Mouse (Mus musculus) embryonic facial prominence, embryonic 15.5 days (tissue): ENCODE data around the gene Fbxo41. TPM values are rescaled to one million over a fixed set of nuclear protein-coding genes. Genes with fewer than 3 reads are reported as not detected.

Experiments used
- ATAC-seq: fragments of 200-750 bp; cut with Nextera tagmentation; 2 replicates; pipeline ENCODE4 v1.8.0; 2017; ENCODE audit warnings: low read depth, moderate TSS enrichment; ENCODE audit not compliant: insufficient number of reproducible peaks, low FRiP score, low TSS enrichment
- H3K27ac ChIP-seq: fragments of 300-500 bp; sonication (generic); replicated peaks from 2 replicates; pipeline ENCODE4 v1.5.1; 2015; ENCODE audit warnings: mild to moderate bottlenecking, inconsistent platforms
- H3K27me3 ChIP-seq: fragments of 300-500 bp; sonication (generic); 2 replicates; pipeline ENCODE4 v1.6.1; 2015; ENCODE audit warnings: inconsistent platforms
- H3K36me3 ChIP-seq: fragments of 300-500 bp; sonication (generic); 2 replicates; pipeline ENCODE4 v1.6.1; 2015; ENCODE audit warnings: mild to moderate bottlenecking, inconsistent platforms
- H3K4me1 ChIP-seq: fragments of 300-500 bp; sonication (generic); 2 replicates; pipeline ENCODE4 v1.6.1; 2015; ENCODE audit warnings: inconsistent platforms
- H3K4me2 ChIP-seq: fragments of 300-500 bp; sonication (generic); replicated peaks from 2 replicates; pipeline ENCODE4 v1.6.1; 2015; ENCODE audit warnings: mild to moderate bottlenecking, inconsistent platforms
- H3K4me3 ChIP-seq: fragments of 300-500 bp; sonication (generic); replicated peaks from 2 replicates; pipeline ENCODE4 v1.5.1; 2015; ENCODE audit warnings: mild to moderate bottlenecking, inconsistent platforms
- H3K9ac ChIP-seq: fragments of 300-500 bp; sonication (generic); 2 replicates; pipeline ENCODE4 v1.6.1; 2015; ENCODE audit warnings: inconsistent platforms
- H3K9me3 ChIP-seq: fragments of 300-500 bp; sonication (generic); replicated peaks from 2 replicates; pipeline ENCODE4 v1.6.1; 2016; ENCODE audit warnings: inconsistent platforms
- WGBS: fragments of 180-500 bp; shearing (Covaris S2); methylation state at CpG from one replicate; pipeline ENCODE4 v1.1.7; 2015; 5-methylcytosine and 5-hydroxymethylcytosine counted together
- polyA plus RNA-seq: library from polyadenylated mRNA; unstranded; fragments of >200 nt; fragmentation: Nextera tagmentation; extraction: Ambion mirVana; gene quantifications from 2 replicates; pipeline ENCODE4 v1.2.1, GENCODE M21; 2015

The Fbxo41 gene
- polyA plus RNA-seq, 1 experiment from 2014 or later, result 0.33 TPM

DNA sequence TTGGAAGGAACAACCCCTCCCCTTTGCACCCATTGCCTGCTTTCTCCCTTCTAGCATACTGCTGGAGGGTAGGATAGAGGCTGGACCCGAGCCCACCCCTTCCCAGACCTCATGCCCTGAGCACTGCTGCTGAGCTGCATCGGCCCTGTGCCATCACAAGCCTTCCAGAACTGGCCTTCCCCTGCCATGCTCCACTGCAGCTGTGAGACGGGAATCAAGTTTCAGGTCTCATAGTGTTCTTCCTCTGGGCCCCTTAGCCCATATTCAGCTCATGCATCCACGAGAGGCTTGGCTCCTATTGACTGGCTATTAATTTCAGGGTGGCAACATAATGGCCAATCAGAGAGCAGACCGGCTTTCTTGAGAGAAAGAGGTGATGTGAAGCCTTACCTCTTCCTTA, 57.5 kb downstream of the Fbxo41 start:
- 75% methylated on average over 5 of the region's 5 CpGs for whole genome bisulfite sequencing
- Histone ChIP-seq H3K9ac (no peak overlapping the region), H3K4me2 (no peak overlapping the region), H3K4me1 (0 out of 2 replicates have a peak, but pooled peaks cover 1% of the 10 kb centered on the region), H3K27me3 (no peaks in the 10 kb centered on the region), H3K9me3 (no peaks in the 10 kb centered on the region), H3K36me3 (peaks cover 56% of the 10 kb centered on the region), H3K27ac (no peak overlapping the region), H3K4me3 (no peak overlapping the region)
- peak; percentile 26; the same call in 1 of the 2 replicates for ATAC-seq

DNA sequence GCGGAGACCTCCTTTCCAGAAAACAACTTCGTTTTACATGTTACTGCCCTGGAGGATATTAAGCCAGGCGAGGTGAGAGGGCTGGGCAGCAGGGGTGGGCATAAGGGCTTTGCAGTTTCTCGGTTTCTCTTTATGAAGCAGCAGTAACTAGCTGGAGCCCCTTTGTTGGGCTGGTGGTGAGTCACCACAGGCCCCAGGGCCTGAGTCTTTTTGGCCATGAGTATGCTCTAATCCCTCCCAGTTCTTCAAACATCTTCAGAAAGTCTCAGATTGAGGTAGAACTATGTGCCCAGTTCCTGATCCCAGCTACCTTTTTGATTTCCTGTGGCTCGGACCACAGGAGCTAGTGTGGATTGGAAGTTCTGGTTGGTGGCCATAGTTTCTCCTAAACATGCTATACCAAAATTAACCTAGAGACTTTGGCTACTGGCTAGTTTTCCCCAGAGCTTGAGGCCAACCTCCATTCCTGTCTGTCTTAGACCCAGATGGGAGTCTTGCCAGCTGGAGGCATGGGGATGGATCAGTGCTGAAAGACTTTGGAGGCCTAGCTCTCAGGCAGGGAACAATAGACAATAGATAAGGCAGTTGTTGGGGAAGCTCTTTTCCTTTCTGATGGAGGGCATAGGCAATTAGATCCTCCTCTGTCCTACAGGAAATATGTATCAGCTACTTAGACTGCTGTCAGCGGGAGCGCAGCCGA, 58.4 kb downstream of the Fbxo41 start:
- H3K27ac ChIP-seq, result no peak overlapping the region
- H3K4me3 ChIP-seq, result no peak overlapping the region
- no peak overlapping the region for H3K4me2 ChIP-seq
- H3K27me3 ChIP-seq, result no peaks in the 10 kb centered on the region
- H3K4me1 ChIP-seq, result no peaks in the 10 kb centered on the region
- H3K36me3 ChIP-seq, result peaks cover 64% of the 10 kb centered on the region
- H3K9ac ChIP-seq, result no peak overlapping the region
- ATAC-seq, result no peak
- WGBS, result 90% methylated on average over 8 of the region's 8 CpGs
- no peaks in the 10 kb centered on the region for H3K9me3 ChIP-seq

DNA sequence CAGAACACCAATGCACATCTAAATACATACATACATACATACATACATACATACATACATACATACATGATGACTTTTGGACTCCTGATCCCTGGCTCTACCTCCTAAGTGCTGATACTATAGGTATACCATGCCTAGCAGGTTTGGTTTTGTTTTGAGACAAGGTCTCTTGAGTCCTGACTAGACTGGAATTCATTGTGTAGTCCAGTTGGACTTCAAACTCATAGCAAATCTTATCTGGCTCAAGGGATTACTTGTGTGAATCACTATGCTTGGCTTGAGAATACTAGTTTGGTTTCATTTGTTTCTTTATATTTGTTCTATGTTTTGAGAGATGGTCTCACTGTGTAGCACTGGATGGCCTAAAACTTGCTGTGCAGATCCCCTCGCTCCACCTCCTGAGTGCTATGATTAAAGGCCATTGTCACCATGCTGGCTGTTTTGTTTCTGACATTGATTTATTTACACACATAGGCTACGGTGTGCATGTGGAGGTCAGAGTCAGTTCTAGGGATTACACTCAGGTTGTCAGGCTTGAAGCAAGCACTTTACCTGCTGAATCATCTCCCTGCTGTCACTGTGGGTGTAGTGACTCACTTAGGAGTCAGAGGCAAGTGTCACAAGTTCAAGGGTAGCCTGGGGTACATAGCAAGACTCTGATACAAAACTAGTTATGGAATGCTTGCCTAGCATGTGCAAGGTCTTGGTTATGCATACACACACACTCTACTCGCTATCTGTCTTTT, 59.1 kb downstream of the Fbxo41 start:
- Histone ChIP-seq H3K27me3 (no peaks in the 10 kb centered on the region), H3K9me3 (no peaks in the 10 kb centered on the region), H3K4me3 (no peak overlapping the region), H3K27ac (no peak overlapping the region), H3K4me1 (no peaks in the 10 kb centered on the region), H3K4me2 (no peak overlapping the region), H3K9ac (no peak overlapping the region), H3K36me3 (peaks cover 71% of the 10 kb centered on the region)
- no peak for ATAC-seq
- WGBS, result 88% methylated on average over 3 of the region's 3 CpGs

DNA sequence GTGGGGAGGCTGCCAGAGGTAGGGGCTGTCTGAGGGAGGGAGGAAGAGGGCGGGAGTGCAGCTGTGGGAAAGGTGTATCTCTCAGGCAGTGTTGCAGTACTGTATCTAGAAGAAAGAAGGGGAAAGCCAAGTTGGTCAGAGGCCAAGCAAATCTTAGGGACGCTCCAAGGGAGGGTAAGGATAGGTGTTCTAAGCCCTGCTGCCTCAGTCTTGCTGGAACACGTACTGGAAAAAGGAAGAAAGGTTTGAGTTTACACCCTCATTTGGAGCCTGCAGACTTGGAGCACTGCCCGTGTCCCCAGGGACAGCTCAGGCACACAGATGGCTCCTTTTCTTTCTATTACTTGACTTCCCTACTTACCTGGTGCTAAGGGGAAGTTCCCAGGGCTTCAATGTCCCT, 61.7 kb downstream of the Fbxo41 start:
- ATAC-seq, result peak; percentile 16; the same call in 1 of the 2 replicates
- Histone ChIP-seq H3K9me3 (no peaks in the 10 kb centered on the region), H3K27me3 (no peaks in the 10 kb centered on the region), H3K4me1 (no peaks in the 10 kb centered on the region), H3K4me3 (no peak overlapping the region), H3K4me2 (no peak overlapping the region), H3K27ac (no peak overlapping the region), H3K36me3 (peaks cover 71% of the 10 kb centered on the region), H3K9ac (no peak overlapping the region)
- WGBS, result 76% methylated on average over 4 of the region's 4 CpGs

DNA sequence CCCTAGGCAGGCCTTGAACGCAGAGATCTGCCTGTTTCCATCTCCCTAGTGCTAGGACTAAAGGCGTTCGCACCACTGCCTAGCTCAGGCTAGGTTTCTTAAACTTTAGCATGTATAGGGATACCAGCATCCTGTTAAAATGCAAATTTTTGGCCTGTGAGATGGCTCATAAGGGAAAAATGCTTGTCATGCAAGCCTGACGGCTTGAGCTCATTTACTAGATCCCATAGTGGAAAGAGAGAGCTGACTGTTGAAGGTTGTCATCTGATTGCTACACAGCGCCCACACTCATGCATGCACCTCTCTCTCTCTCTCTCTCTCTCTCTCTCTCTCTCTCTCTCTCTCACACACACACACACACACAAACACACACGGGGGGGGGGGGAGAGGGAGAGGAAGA, 66.2 kb downstream of the Fbxo41 start:
- 83% methylated on average over 5 of the region's 6 CpGs for WGBS
- ATAC-seq, result no peak

DNA sequence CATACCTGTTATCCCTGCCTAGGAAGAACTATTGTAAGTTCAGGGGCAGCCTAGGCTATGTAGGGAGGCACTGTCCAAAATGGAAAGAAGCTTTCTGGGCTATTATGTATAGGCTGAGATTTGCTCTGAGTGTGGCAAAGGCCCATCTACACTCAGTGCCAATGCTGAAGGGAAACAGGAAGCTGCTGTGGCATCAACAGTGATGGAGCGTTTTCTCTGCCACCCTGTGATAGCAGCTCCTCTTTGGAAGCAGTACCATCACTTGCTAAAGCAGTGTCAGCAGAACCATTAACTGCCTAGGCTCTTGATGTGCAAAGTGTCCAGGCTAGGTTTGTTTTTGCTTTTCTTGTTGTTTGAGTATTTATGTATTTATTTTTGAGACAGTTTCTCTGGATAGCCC, 66.6 kb downstream of the Fbxo41 start:
- 89% methylated on average over 1 of the region's 1 CpGs for WGBS
- Histone ChIP-seq H3K4me3 (no peak overlapping the region), H3K9me3 (no peaks in the 10 kb centered on the region), H3K4me2 (no peak overlapping the region), H3K4me1 (0 out of 2 replicates have a peak, but pooled peaks cover 5% of the 10 kb centered on the region), H3K9ac (no peak overlapping the region), H3K27me3 (no peaks in the 10 kb centered on the region), H3K27ac (no peak overlapping the region), H3K36me3 (peaks cover 33% of the 10 kb centered on the region)
- ATAC-seq, result no peak

More for the DNA sequence above, 66.2 kb downstream of the Fbxo41 start:
- Histone ChIP-seq H3K4me3 (no peak overlapping the region), H3K4me1 (0 out of 2 replicates have a peak, but pooled peaks cover 1% of the 10 kb centered on the region), H3K4me2 (no peak overlapping the region), H3K9ac (no peak overlapping the region), H3K36me3 (peaks cover 36% of the 10 kb centered on the region), H3K27me3 (no peaks in the 10 kb centered on the region), H3K9me3 (no peaks in the 10 kb centered on the region), H3K27ac (no peak overlapping the region)

DNA sequence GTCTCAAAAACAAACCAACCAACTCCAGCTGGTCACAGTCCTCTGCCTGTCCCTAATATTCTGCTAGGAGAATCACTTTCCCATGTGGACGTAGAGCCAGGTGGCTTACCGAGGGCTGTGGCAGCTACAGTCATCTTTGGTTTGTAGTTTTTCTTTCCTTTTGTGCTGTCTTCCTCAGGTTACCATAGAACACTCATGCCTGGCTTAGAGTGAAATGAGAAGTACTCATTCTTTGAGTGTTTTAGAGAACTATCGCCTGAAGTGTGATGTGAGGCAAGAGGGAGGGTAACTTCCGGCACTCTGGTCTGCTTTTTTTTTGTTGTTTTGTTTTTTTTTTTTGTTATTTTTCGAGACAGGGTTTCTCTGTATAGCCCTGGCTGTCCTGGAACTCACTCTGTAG, 68.9 kb downstream of the Fbxo41 start:
- H3K4me3 ChIP-seq, result no peak overlapping the region
- no peak for ATAC-seq
- 76% methylated on average over 5 of the region's 5 CpGs for WGBS

DNA sequence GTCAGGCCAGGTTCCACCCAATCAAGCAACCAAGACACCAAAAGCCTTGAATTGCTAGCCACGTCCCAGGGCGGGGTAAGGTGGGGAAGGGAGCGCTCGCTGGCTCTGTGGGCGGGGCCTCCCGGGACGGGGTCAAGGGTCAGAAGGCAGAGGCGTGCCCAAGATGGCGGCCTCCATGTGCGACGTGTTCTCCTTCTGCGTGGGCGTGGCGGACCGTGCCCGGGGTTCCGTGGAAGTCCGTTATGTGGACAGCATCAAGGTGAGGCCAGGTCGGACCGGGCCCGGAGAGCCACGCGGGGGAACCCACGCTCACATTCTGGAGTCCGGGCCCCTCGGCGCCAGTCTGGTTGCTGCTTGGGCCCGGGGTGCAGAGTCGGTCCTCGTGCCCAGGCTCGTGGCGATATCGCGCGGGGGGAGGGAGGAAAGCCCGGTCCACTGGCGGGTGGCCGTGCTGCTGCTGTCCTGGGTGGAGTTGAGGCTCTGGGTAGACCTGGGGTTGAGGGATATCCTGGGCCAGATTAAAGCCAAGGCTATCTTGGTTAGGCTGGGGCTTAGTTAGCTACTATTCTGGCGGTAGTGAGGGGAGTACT, 70.9 kb downstream of the Fbxo41 start, which contains the start of gene Smyd5:
Gene Smyd5, plus strand, starts transcription at position 148 of the 590 bp plus-strand sequence.
- 0 out of 2 replicates have a peak within 1 kb of the TSS, but pooled peaks have one; percentile 12 for H3K27ac ChIP-seq
- ATAC-seq, result peak; percentile 84
- H3K4me1 ChIP-seq, result 0 out of 2 replicates have a peak, but pooled peaks cover 6% of the 10 kb centered on the region

More for the DNA sequence above, 68.9 kb downstream of the Fbxo41 start:
- Histone ChIP-seq H3K9ac (no peak overlapping the region), H3K36me3 (peaks cover 11% of the 10 kb centered on the region), H3K27ac (no peak overlapping the region), H3K4me1 (0 out of 2 replicates have a peak, but pooled peaks cover 6% of the 10 kb centered on the region), H3K9me3 (no peaks in the 10 kb centered on the region), H3K27me3 (no peaks in the 10 kb centered on the region), H3K4me2 (no peak overlapping the region)

DNA sequence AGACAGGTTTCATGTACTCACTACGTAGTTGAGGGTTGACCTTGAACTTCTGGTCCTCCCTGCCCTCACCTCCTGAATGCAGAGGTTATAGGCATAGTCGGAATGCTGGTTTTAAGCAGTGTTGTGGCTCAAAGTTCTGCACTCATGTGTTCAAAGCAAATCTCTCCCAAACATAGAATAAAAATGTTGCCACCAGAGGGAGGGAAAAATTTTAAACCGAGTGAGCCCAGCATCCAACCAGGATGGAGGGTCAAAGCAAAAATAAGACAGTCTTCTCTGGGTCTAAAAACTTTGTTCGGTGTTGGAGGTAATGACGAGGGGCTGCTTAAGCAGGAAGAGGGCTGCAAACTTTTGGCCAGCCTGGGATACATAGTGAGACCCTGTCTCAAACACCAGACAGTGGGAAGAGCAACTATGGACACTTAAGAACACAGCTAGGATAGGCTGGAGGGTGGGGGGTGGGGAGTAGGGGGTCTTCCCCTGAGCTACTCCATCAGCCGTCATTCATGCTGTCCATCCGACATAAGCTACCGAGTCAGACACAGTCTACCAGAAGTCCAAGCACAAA, 71.4 kb downstream of the Fbxo41 start:
- Histone ChIP-seq H3K27me3 (no peaks in the 10 kb centered on the region), H3K9me3 (no peaks in the 10 kb centered on the region), H3K36me3 (no peaks in the 10 kb centered on the region), H3K4me3 (peak overlapping the region; percentile 96), H3K4me2 (peak overlapping the region; percentile 81), H3K9ac (peak overlapping the region; percentile 68), H3K4me1 (0 out of 2 replicates have a peak, but pooled peaks cover 6% of the 10 kb centered on the region), H3K27ac (0 out of 2 replicates have a peak overlapping the region, but pooled peaks have one; percentile 12)
- ATAC-seq, result peak; percentile 53; the same call in 1 of the 2 replicates
- 35% methylated on average over 8 of the region's 8 CpGs for WGBS

More for the DNA sequence above, 70.9 kb downstream of the Fbxo41 start, which contains the start of gene Smyd5:
- WGBS, result under 1% methylated on average over 38 of the region's 39 CpGs
- Histone ChIP-seq H3K4me3 (peak within 1 kb of the TSS; percentile 96), H3K9me3 (no peaks in the 10 kb centered on the region), H3K27me3 (no peaks in the 10 kb centered on the region), H3K9ac (peak within 1 kb of the TSS; percentile 68), H3K4me2 (peak within 1 kb of the TSS; percentile 81), H3K36me3 (no peaks in the 10 kb centered on the region)

DNA sequence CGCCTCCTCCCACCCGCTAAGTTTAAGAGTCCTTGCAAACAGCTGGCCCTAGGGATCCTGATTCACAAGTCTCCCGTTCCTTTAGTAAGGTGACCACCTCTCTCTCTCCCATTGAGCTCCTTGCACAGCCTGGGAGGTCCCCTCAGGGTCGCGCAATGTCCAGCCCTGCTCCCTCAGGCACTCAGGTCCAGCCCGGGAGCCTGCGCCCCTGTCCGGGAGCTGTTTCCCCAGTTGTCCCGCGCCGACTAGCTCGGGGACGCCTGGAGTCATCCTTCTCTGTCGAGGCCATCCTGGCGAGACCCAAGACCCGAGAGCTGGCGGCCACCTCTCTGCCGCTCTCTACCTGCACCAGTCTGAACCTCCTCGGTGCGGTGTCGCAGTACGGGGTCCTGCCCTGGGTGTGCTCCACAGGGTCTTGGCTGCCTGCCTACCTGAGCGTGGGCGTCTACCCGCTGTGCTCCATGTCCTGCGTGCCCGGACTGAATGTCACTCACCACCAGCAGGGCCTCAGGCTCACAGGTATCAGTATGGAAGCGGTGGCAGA, 78.9 kb downstream of the Fbxo41 start, which contains the start of gene Noto:
Gene Noto, plus strand, starts transcription at position 51 of the 544 bp plus-strand sequence.
- Histone ChIP-seq H3K4me1 (no peaks in the 10 kb centered on the region), H3K9ac (no peak within 1 kb of the TSS), H3K36me3 (no peaks in the 10 kb centered on the region), H3K9me3 (no peaks in the 10 kb centered on the region), H3K27me3 (peaks cover 12% of the 10 kb centered on the region), H3K27ac (no peak within 1 kb of the TSS), H3K4me2 (no peak within 1 kb of the TSS), H3K4me3 (no peak within 1 kb of the TSS)
- 12% methylated on average over 28 of the region's 28 CpGs for WGBS
- no peak for ATAC-seq
